Mouse (Mus musculus) heart, embryonic 11.5 days (tissue): ENCODE measurements around the gene Csrp1. TPM values are rescaled to one million over a fixed set of nuclear protein-coding genes. Genes with fewer than 3 reads are reported as not detected.

ENCODE experiments used
- ATAC-seq: fragments of 200-750 bp; cut with Nextera tagmentation; replicated peaks from 2 replicates; pipeline ENCODE4 v1.8.0; 2017; ENCODE audit warnings: moderate library complexity; ENCODE audit not compliant: insufficient number of reproducible peaks, low FRiP score, low TSS enrichment
- H3K27ac ChIP-seq: fragments of 300-500 bp; sonication (generic); 2 replicates; pipeline ENCODE4 v1.5.1; 2014; ENCODE audit warnings: mild to moderate bottlenecking, low read depth, low read length
- H3K27me3 ChIP-seq: fragments of 300-500 bp; sonication (generic); 2 replicates; pipeline ENCODE4 v1.6.1; 2014; ENCODE audit warnings: mild to moderate bottlenecking, low read length, mixed read lengths; ENCODE audit not compliant: control insufficient read depth, insufficient read depth
- H3K36me3 ChIP-seq: fragments of 300-500 bp; sonication (generic); 2 replicates; pipeline ENCODE4 v1.6.1; 2014; ENCODE audit warnings: mild to moderate bottlenecking, low read length, moderate library complexity, mixed read lengths; ENCODE audit not compliant: control insufficient read depth, insufficient read depth
- H3K4me1 ChIP-seq: fragments of 300-500 bp; sonication (generic); 2 replicates; pipeline ENCODE4 v1.6.1; 2014; ENCODE audit warnings: low read length; ENCODE audit not compliant: control insufficient read depth, insufficient read depth
- H3K4me2 ChIP-seq: fragments of 300-500 bp; sonication (generic); 2 replicates; pipeline ENCODE4 v1.6.1; 2014; ENCODE audit warnings: mild to moderate bottlenecking, moderate library complexity
- H3K4me3 ChIP-seq: fragments of 300-500 bp; sonication (generic); 2 replicates; pipeline ENCODE4 v1.5.1; 2014; ENCODE audit warnings: low read depth, low read length
- H3K9ac ChIP-seq: fragments of 300-500 bp; sonication (generic); 2 replicates; pipeline ENCODE4 v1.6.1; 2014; ENCODE audit warnings: mild to moderate bottlenecking, low read depth, low read length, moderate library complexity
- H3K9me3 ChIP-seq: fragments of 300-500 bp; sonication (generic); replicated peaks from 2 replicates; pipeline ENCODE4 v1.6.1; 2016; ENCODE audit warnings: low read length; ENCODE audit not compliant: control insufficient read depth
- WGBS: fragments of 180-500 bp; shearing (Covaris S2); extraction: QIAGEN DNeasy Blood & Tissue Kit; methylation state at CpG from one replicate; pipeline ENCODE4 v1.1.7; 2014; ENCODE audit not compliant: insufficient replicate concordance; 5-methylcytosine and 5-hydroxymethylcytosine counted together
- polyA plus RNA-seq: library from polyadenylated mRNA; unstranded; fragments of >200 nt; fragmentation: Nextera tagmentation; extraction: Ambion mirVana; gene quantifications from 2 replicates; pipeline ENCODE4 v1.2.1, GENCODE M21; 2014

The Csrp1 gene
- polyA plus RNA-seq, 1 experiment from 2014 or later, result 183 TPM

- peak overlapping the region; percentile 78 for H3K4me2 ChIP-seq
- no peak for ATAC-seq
- no peaks in the 10 kb centered on the region for H3K36me3 ChIP-seq
- H3K4me1 ChIP-seq, result peaks cover 12% of the 10 kb centered on the region; the same call in 1 of the 2 replicates
- H3K4me3 ChIP-seq, result peak overlapping the region; percentile 38; the same call in 1 of the 2 replicates
- H3K27me3 ChIP-seq, result no peaks in the 10 kb centered on the region
- no peak overlapping the region for H3K9ac ChIP-seq
- 29% methylated on average over 2 of the region's 2 CpGs for WGBS
- no peak overlapping the region for H3K27ac ChIP-seq
- H3K9me3 ChIP-seq, result no peaks in the 10 kb centered on the region; the same call in 1 of the 2 replicates
Measured at GRCm38 (mm10) chr1:135699892-135700291, 20.0 kb upstream of the Csrp1 start.

GRCm38 (mm10) chr1:135700605-135701004, 19.3 kb upstream of the Csrp1 start:
- H3K4me2 ChIP-seq, result no peak overlapping the region
- H3K27me3 ChIP-seq, result no peaks in the 10 kb centered on the region
- H3K4me3 ChIP-seq, result no peak overlapping the region
- H3K4me1 ChIP-seq, result peaks cover 12% of the 10 kb centered on the region; the same call in 1 of the 2 replicates
- no peaks in the 10 kb centered on the region for H3K36me3 ChIP-seq
- no peak overlapping the region for H3K9ac ChIP-seq
- under 1% methylated on average over 7 of the region's 7 CpGs for WGBS
- no peaks in the 10 kb centered on the region; the same call in 1 of the 2 replicates for H3K9me3 ChIP-seq
- H3K27ac ChIP-seq, result no peak overlapping the region
- no peak for ATAC-seq

GRCm38 (mm10) chr1:135701314-135701713, 18.5 kb upstream of the Csrp1 start:
- no peak overlapping the region for H3K4me2 ChIP-seq
- WGBS, result 46% methylated on average over 3 of the region's 3 CpGs

GRCm38 (mm10) chr1:135702722-135703121, 17.1 kb upstream of the Csrp1 start:
- no peak overlapping the region for H3K27ac ChIP-seq
- ATAC-seq, result no peak
- 60% methylated on average over 2 of the region's 2 CpGs for WGBS
- peaks cover 12% of the 10 kb centered on the region; the same call in 1 of the 2 replicates for H3K4me1 ChIP-seq
- H3K4me2 ChIP-seq, result no peak overlapping the region
- no peaks in the 10 kb centered on the region for H3K36me3 ChIP-seq
- no peaks in the 10 kb centered on the region for H3K27me3 ChIP-seq
- H3K4me3 ChIP-seq, result no peak overlapping the region
- no peak overlapping the region for H3K9ac ChIP-seq
- no peaks in the 10 kb centered on the region for H3K9me3 ChIP-seq

More at GRCm38 (mm10) chr1:135701314-135701713, 18.5 kb upstream of the Csrp1 start:
- Histone ChIP-seq H3K9me3 (no peaks in the 10 kb centered on the region; the same call in 1 of the 2 replicates), H3K4me3 (no peak overlapping the region), H3K27ac (no peak overlapping the region), H3K36me3 (no peaks in the 10 kb centered on the region), H3K9ac (no peak overlapping the region), H3K4me1 (peaks cover 12% of the 10 kb centered on the region; the same call in 1 of the 2 replicates), H3K27me3 (no peaks in the 10 kb centered on the region)
- no peak for ATAC-seq

GRCm38 (mm10) chr1:135704317-135704821, 15.5 kb upstream of the Csrp1 start:
- Histone ChIP-seq H3K9me3 (no peaks in the 10 kb centered on the region), H3K4me3 (no peak overlapping the region), H3K27ac (no peak overlapping the region), H3K36me3 (no peaks in the 10 kb centered on the region), H3K4me1 (peaks cover 2% of the 10 kb centered on the region; the same call in 1 of the 2 replicates), H3K27me3 (no peaks in the 10 kb centered on the region), H3K4me2 (no peak overlapping the region), H3K9ac (no peak overlapping the region)
- WGBS, result 59% methylated on average over 3 of the region's 3 CpGs
- no peak for ATAC-seq

GRCm38 (mm10) chr1:135708369-135708768, 11.5 kb upstream of the Csrp1 start:
- no peak overlapping the region for H3K27ac ChIP-seq
- no peaks in the 10 kb centered on the region for H3K27me3 ChIP-seq
- H3K9ac ChIP-seq, result no peak overlapping the region
- H3K4me1 ChIP-seq, result peaks cover 6% of the 10 kb centered on the region
- H3K4me2 ChIP-seq, result no peak overlapping the region; the same call in 1 of the 2 replicates
- no peak for ATAC-seq
- no peaks in the 10 kb centered on the region for H3K9me3 ChIP-seq
- no peaks in the 10 kb centered on the region for H3K36me3 ChIP-seq
- 46% methylated on average over 4 of the region's 4 CpGs for WGBS
- H3K4me3 ChIP-seq, result no peak overlapping the region

- no peaks in the 10 kb centered on the region for H3K36me3 ChIP-seq
- H3K27ac ChIP-seq, result peak overlapping the region; percentile 54; the same call in 1 of the 2 replicates
- WGBS, result 18% methylated on average over 7 of the region's 7 CpGs
- no peaks in the 10 kb centered on the region for H3K27me3 ChIP-seq
- peaks cover 24% of the 10 kb centered on the region for H3K4me1 ChIP-seq
- H3K9me3 ChIP-seq, result no peaks in the 10 kb centered on the region
- H3K4me2 ChIP-seq, result no peak overlapping the region
- H3K9ac ChIP-seq, result no peak overlapping the region
- no peak overlapping the region for H3K4me3 ChIP-seq
- ATAC-seq, result no peak; the same call in 1 of the 2 replicates
Measured at GRCm38 (mm10) chr1:135711126-135711525, 8.7 kb upstream of the Csrp1 start.

DNA sequence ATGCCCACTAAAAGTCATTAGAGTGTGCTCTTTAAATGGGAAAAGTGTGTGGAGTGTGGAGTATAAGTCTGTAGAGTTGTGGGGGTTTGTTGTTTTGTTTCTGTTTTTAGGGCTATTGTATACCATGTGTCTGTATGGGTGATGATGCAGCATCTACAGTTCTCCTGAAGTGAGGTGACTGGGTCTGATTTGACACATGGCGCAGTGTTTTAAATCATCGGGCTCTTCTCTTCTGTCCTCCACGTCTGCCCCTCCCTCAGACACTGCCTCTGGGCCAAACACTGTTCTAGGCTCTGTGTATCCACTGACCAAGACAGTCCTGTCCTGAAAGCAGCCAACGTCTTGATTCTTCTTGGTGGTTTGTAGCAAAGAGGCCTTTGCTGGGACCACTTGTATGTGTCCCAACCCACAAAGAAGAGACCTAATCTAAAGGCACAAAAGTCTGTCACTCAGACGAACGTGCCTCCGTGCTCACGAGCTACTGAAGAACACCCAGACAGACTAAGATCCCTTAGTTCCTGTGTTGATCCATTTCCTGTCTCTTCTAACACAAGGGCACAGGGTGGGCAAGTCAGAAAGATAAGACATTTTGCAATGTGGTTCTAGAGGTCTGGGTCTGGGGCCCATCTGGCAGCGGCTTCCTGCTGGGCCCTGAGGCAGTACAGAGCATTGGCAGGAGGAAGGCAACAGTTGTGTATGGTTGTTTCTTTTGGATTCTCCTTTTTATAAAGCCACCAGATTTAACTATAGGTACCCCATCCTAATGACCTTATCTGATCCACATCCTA, 5.6 kb upstream of the Csrp1 start:
- Histone ChIP-seq H3K27ac (peak overlapping the region; percentile 85), H3K9me3 (no peaks in the 10 kb centered on the region), H3K4me1 (peaks cover 24% of the 10 kb centered on the region), H3K4me3 (no peak overlapping the region), H3K27me3 (no peaks in the 10 kb centered on the region), H3K4me2 (no peak overlapping the region), H3K9ac (0 out of 2 replicates have a peak overlapping the region, but pooled peaks have one; percentile 12), H3K36me3 (no peaks in the 10 kb centered on the region)
- no peak for ATAC-seq
- 59% methylated on average over 9 of the region's 9 CpGs for WGBS
